Mouse (Mus musculus) kidney, embryonic 14.5 days (tissue): Measurements from ENCODE around the gene Nid2. TPM values are rescaled to one million over a fixed set of nuclear protein-coding genes. Genes with fewer than 3 reads are reported as not detected.

Experiments used
- ATAC-seq: fragments of 200-750 bp; cut with Nextera tagmentation; 2 replicates; pipeline ENCODE4 v1.8.0; 2017; ENCODE audit warnings: moderate number of reproducible peaks, mild to moderate bottlenecking, moderate TSS enrichment, moderate library complexity; ENCODE audit not compliant: low FRiP score, low TSS enrichment
- H3K27ac ChIP-seq: fragments of 300-500 bp; sonication (generic); 2 replicates; pipeline ENCODE4 v1.5.1; 2014; ENCODE audit warnings: low read depth, mild to moderate bottlenecking, low read length, moderate library complexity, mixed read lengths
- H3K27me3 ChIP-seq: fragments of 300-500 bp; sonication (generic); 2 replicates; pipeline ENCODE4 v1.6.1; 2014; ENCODE audit warnings: mild to moderate bottlenecking, low read length; ENCODE audit not compliant: control insufficient read depth, insufficient read depth
- H3K36me3 ChIP-seq: fragments of 300-500 bp; sonication (generic); 2 replicates; pipeline ENCODE4 v1.6.1; 2014; ENCODE audit warnings: low read length, mixed read lengths; ENCODE audit not compliant: control insufficient read depth, insufficient read depth
- H3K4me1 ChIP-seq: fragments of 300-500 bp; sonication (generic); 2 replicates; pipeline ENCODE4 v1.6.1; 2014; ENCODE audit warnings: low read length, mixed read lengths; ENCODE audit not compliant: control insufficient read depth, insufficient read depth
- H3K4me2 ChIP-seq: fragments of 300-500 bp; sonication (generic); replicated peaks from 2 replicates; pipeline ENCODE4 v1.6.1; 2014; ENCODE audit warnings: low read depth, mild to moderate bottlenecking, low read length
- H3K4me3 ChIP-seq: fragments of 300-500 bp; sonication (generic); 2 replicates; pipeline ENCODE4 v1.5.1; 2014; ENCODE audit warnings: mild to moderate bottlenecking, low read length
- H3K9ac ChIP-seq: fragments of 300-500 bp; sonication (generic); 2 replicates; pipeline ENCODE4 v1.6.1; 2014; ENCODE audit warnings: low read depth, mild to moderate bottlenecking, low read length, moderate library complexity
- H3K9me3 ChIP-seq: fragments of 300-500 bp; sonication (generic); 2 replicates; pipeline ENCODE4 v1.6.1; 2016; ENCODE audit warnings: low read length; ENCODE audit not compliant: control insufficient read depth
- WGBS: fragments of 180-500 bp; shearing (Covaris S2); extraction: QIAGEN DNeasy Blood & Tissue Kit; methylation state at CpG from one replicate; pipeline ENCODE4 v1.1.7; 2014; 5-methylcytosine and 5-hydroxymethylcytosine counted together
- polyA plus RNA-seq: library from polyadenylated mRNA; unstranded; fragments of >200 nt; fragmentation: Nextera tagmentation; extraction: Ambion mirVana; gene quantifications from 2 replicates; pipeline ENCODE4 v1.2.1, GENCODE M21; 2014

Gene Nid2
- polyA plus RNA-seq, 1 experiment from 2014 or later = 95.7 TPM

- 70% methylated on average over 9 of the region's 9 CpGs for WGBS
- Histone ChIP-seq H3K4me3 (no peak overlapping the region), H3K4me2 (no peak overlapping the region)
These were observed 34.9 kb downstream of the Nid2 start for GRCm38 (mm10) chr14:19785797-19786588.

DNA sequence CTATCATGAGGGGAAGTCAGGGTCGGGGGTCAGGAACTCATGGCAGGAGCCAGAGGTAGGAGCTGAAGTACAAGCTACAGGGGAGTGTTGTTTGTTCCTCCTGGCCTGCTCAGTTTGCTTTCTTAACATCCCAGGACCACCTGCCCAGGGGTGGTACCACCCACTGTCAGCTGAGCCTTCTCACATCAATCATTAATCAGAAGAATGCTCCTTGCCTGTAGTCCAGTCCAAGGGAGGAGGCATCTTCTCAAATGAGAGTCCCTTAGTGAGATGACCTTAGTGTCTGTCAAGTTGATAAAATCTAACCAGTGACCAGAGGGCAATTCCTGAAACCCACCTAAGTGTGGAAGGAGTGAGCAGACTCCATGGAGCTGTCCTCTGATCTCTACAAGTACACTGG is 37.4 kb downstream of the Nid2 start:
- no peak for ATAC-seq

More at GRCm38 (mm10) chr14:19785797-19786588, 34.9 kb downstream of the Nid2 start:
- H3K4me1 ChIP-seq = no peaks in the 10 kb centered on the region
- no peaks in the 10 kb centered on the region for H3K27me3 ChIP-seq
- H3K27ac ChIP-seq = no peak overlapping the region
- no peak for ATAC-seq
- H3K9me3 ChIP-seq = no peaks in the 10 kb centered on the region
- no peak overlapping the region for H3K9ac ChIP-seq
- H3K36me3 ChIP-seq = peaks cover 4% of the 10 kb centered on the region; the same call in 1 of the 2 replicates

DNA sequence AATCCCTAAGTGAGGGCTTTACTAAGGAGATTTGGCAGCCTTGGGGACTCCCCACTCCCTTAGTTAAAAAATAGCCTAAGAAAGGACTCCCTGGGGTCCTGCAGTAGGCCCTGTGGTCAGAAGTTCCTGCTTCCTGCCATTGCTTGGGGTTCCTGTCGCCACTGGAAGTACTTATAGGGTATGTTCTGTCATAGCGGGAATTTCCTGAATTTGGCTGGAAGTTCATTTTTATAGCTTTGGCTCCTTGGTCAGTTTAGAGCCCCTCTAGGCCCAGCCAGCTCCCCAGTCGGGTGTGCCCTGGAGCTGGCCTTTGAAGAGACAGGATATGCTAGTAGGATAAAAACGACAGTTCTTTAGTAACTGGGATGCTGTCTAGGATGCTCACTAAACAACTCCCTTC is 43.8 kb downstream of the Nid2 start:
- H3K27ac ChIP-seq = no peak overlapping the region

More for the DNA sequence above, 37.4 kb downstream of the Nid2 start:
- H3K9ac ChIP-seq = no peak overlapping the region
- H3K27me3 ChIP-seq = no peaks in the 10 kb centered on the region
- no peak overlapping the region for H3K27ac ChIP-seq
- no peak overlapping the region for H3K4me3 ChIP-seq
- WGBS = 60% methylated on average over 1 of the region's 1 CpGs
- no peaks in the 10 kb centered on the region for H3K4me1 ChIP-seq
- H3K4me2 ChIP-seq = no peak overlapping the region
- peaks cover 11% of the 10 kb centered on the region for H3K36me3 ChIP-seq
- no peaks in the 10 kb centered on the region for H3K9me3 ChIP-seq

GRCm38 (mm10) chr14:19796541-19797304 is 45.7 kb downstream of the Nid2 start:
- no peaks in the 10 kb centered on the region for H3K9me3 ChIP-seq
- no peak overlapping the region for H3K9ac ChIP-seq
- ATAC-seq = peak; percentile 24; the same call in 1 of the 2 replicates
- H3K27me3 ChIP-seq = no peaks in the 10 kb centered on the region
- no peaks in the 10 kb centered on the region for H3K4me1 ChIP-seq
- no peak overlapping the region for H3K4me3 ChIP-seq
- H3K4me2 ChIP-seq = no peak overlapping the region
- WGBS = 77% methylated on average over 18 of the region's 18 CpGs
- H3K27ac ChIP-seq = no peak overlapping the region
- peaks cover 36% of the 10 kb centered on the region for H3K36me3 ChIP-seq

More for the DNA sequence above, 43.8 kb downstream of the Nid2 start:
- Histone ChIP-seq H3K36me3 (peaks cover 35% of the 10 kb centered on the region), H3K4me1 (no peaks in the 10 kb centered on the region), H3K4me3 (no peak overlapping the region), H3K4me2 (no peak overlapping the region), H3K27me3 (no peaks in the 10 kb centered on the region), H3K9ac (no peak overlapping the region), H3K9me3 (no peaks in the 10 kb centered on the region)
- WGBS = 59% methylated on average over 4 of the region's 4 CpGs
- no peak for ATAC-seq

DNA sequence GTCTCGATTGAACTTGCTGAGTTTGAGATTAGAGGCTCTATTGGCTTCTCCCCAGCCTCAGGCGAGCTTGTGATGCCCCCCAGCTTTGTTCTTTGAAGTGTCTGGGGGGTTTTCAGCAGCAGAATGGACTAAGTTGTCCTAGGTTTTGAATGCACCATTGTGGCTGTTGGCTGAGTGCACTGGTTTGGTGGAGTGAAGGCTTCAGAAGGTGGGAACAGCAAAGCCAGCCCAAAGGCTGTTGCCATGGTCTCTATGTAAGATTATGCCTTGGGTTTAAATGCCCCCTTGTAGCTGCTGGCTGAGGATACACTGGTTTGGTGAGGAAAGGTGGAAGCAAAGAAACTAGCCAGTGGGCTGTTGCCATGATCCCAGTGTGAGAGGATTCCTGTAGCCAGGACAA is 49.4 kb downstream of the Nid2 start:
- H3K4me2 ChIP-seq = no peak overlapping the region
- no peaks in the 10 kb centered on the region for H3K9me3 ChIP-seq
- H3K36me3 ChIP-seq = peaks cover 37% of the 10 kb centered on the region
- no peaks in the 10 kb centered on the region for H3K4me1 ChIP-seq
- no peaks in the 10 kb centered on the region for H3K27me3 ChIP-seq
- WGBS = 60% methylated on average over 2 of the region's 2 CpGs
- H3K4me3 ChIP-seq = no peak overlapping the region
- no peak for ATAC-seq
- H3K9ac ChIP-seq = no peak overlapping the region
- H3K27ac ChIP-seq = no peak overlapping the region

- 87% methylated on average over 8 of the region's 8 CpGs for WGBS
- no peak overlapping the region for H3K9ac ChIP-seq
- no peaks in the 10 kb centered on the region for H3K27me3 ChIP-seq
- H3K4me1 ChIP-seq = no peaks in the 10 kb centered on the region
- H3K27ac ChIP-seq = no peak overlapping the region
- H3K36me3 ChIP-seq = peaks cover 42% of the 10 kb centered on the region
- H3K9me3 ChIP-seq = no peaks in the 10 kb centered on the region
- no peak for ATAC-seq
- H3K4me2 ChIP-seq = no peak overlapping the region
- no peak overlapping the region for H3K4me3 ChIP-seq
These were observed 50.6 kb downstream of the Nid2 start for GRCm38 (mm10) chr14:19801474-19802215.

- Histone ChIP-seq H3K4me3 (no peak overlapping the region), H3K4me2 (no peak overlapping the region), H3K36me3 (peaks cover 32% of the 10 kb centered on the region), H3K9ac (no peak overlapping the region), H3K27me3 (no peaks in the 10 kb centered on the region), H3K27ac (no peak overlapping the region), H3K4me1 (no peaks in the 10 kb centered on the region), H3K9me3 (no peaks in the 10 kb centered on the region)
- no peak for ATAC-seq
- WGBS = 77% methylated on average over 4 of the region's 4 CpGs
These were observed 52.2 kb downstream of the Nid2 start for GRCm38 (mm10) chr14:19803222-19803621.

DNA sequence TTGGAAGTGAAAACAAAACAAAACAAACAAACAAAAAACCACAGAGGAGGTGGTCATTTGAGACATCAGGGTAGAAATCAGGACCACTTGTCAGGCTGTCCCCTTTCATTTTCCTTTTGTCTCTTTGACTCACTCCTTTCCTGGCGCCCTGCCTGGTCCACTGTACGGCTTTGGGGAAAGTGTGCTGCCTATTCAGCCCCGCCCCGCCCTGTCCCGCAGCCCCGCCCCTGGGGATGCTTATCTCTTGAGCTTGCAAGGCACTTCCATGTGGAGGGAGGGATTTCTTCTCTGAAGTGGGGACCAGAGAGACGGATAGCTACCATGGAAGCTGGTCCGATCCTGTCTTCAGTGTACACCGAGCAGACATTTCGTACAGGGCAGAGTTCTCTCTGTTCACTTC is 52.6 kb downstream of the Nid2 start:
- Histone ChIP-seq H3K4me3 (no peak overlapping the region), H3K4me2 (no peak overlapping the region), H3K9me3 (no peaks in the 10 kb centered on the region), H3K27ac (no peak overlapping the region), H3K36me3 (peaks cover 28% of the 10 kb centered on the region), H3K27me3 (no peaks in the 10 kb centered on the region), H3K4me1 (no peaks in the 10 kb centered on the region), H3K9ac (no peak overlapping the region)
- 78% methylated on average over 10 of the region's 10 CpGs for WGBS
- no peak for ATAC-seq
